Mouse (Mus musculus): ENCODE results near the gene Elovl5. TPM values are rescaled to one million over a fixed set of nuclear protein-coding genes. Genes with fewer than 3 reads are reported as not detected.

Elovl5 gene
- polyA plus RNA-seq, 1 experiment, result 6.4 TPM

- TF ChIP-seq GATA1 (IDR thresholded peaks at IDR 0.05; ENCODE audit: low read length), result no peak
Measured at GRCm38 (mm10) chr9:77921366-77922260, 4.4 kb downstream of the Elovl5 start.

- TF ChIP-seq GATA1 (IDR thresholded peaks at IDR 0.05; ENCODE audit: low read length), result no peak
Measured at GRCm38 (mm10) chr9:77923774-77924173, 6.6 kb downstream of the Elovl5 start.

GRCm38 (mm10) chr9:77924199-77924598 is 7.0 kb downstream of the Elovl5 start:
- no peak for TF ChIP-seq GATA1 (IDR thresholded peaks at IDR 0.05; ENCODE audit: low read length)

GRCm38 (mm10) chr9:77926151-77926550 is 9.0 kb downstream of the Elovl5 start:
- no peak for TF ChIP-seq GATA1 (IDR thresholded peaks at IDR 0.05; ENCODE audit: low read length)

- no peak for TF ChIP-seq GATA1 (IDR thresholded peaks at IDR 0.05; ENCODE audit: low read length)
Measured at GRCm38 (mm10) chr9:77926911-77927310, 9.7 kb downstream of the Elovl5 start.

GRCm38 (mm10) chr9:77927431-77927830 is 10.3 kb downstream of the Elovl5 start:
- TF ChIP-seq GATA1 (IDR thresholded peaks at IDR 0.05; ENCODE audit: low read length), result no peak

- TF ChIP-seq GATA1 (IDR thresholded peaks at IDR 0.05; ENCODE audit: low read length), result no peak
Measured at GRCm38 (mm10) chr9:77928769-77929168, 11.6 kb downstream of the Elovl5 start.

GRCm38 (mm10) chr9:77929296-77929695 is 12.1 kb downstream of the Elovl5 start:
- TF ChIP-seq GATA1 (IDR thresholded peaks at IDR 0.05; ENCODE audit: low read length), result no peak

- TF ChIP-seq GATA1 (IDR thresholded peaks at IDR 0.05; ENCODE audit: low read length), result no peak
Measured at GRCm38 (mm10) chr9:77930036-77930859, 13.1 kb downstream of the Elovl5 start.

GRCm38 (mm10) chr9:77930860-77931184 is 13.7 kb downstream of the Elovl5 start:
- TF ChIP-seq GATA1 (IDR thresholded peaks at IDR 0.05; ENCODE audit: low read length), result no peak

GRCm38 (mm10) chr9:77931740-77932139 is 14.6 kb downstream of the Elovl5 start:
- TF ChIP-seq GATA1 (IDR thresholded peaks at IDR 0.05; ENCODE audit: low read length), result no peak

GRCm38 (mm10) chr9:77935818-77936611 is 18.9 kb downstream of the Elovl5 start:
- no peak for TF ChIP-seq GATA1 (IDR thresholded peaks at IDR 0.05; ENCODE audit: low read length)

- no peak for TF ChIP-seq GATA1 (IDR thresholded peaks at IDR 0.05; ENCODE audit: low read length)
Measured at GRCm38 (mm10) chr9:77937875-77938274, 20.7 kb downstream of the Elovl5 start.

- TF ChIP-seq GATA1 (IDR thresholded peaks at IDR 0.05; ENCODE audit: low read length), result no peak
Measured at GRCm38 (mm10) chr9:77938761-77939553, 21.8 kb downstream of the Elovl5 start.

- no peak for TF ChIP-seq GATA1 (IDR thresholded peaks at IDR 0.05; ENCODE audit: low read length)
Measured at GRCm38 (mm10) chr9:77939554-77939920, 22.4 kb downstream of the Elovl5 start.

Measured in G1E-ER4 (cell line).